Mouse (Mus musculus): ENCODE results near the gene Gm45208.
"Not testable (repeated sequence)": the region's sequence is repeated elsewhere in the genome, so short reads cannot be mapped to it uniquely, and the experiment has no call there.

Gm45208 gene

GRCm38 (mm10) chrX:7714135-7714899, 7.7 kb upstream of the Gm45208 start, which contains the start of gene Wdr45:
TSS of gene Wdr45 (plus strand) at chrX:7714333.
- not testable (repeated sequence) for TF ChIP-seq GATA4 (IDR thresholded peaks at IDR 0.05; ENCODE audit: insufficient replicate concordance, low read length)

- no peak for TF ChIP-seq GATA4 (IDR thresholded peaks at IDR 0.05; ENCODE audit: insufficient replicate concordance, low read length)
These were observed 202 bp downstream of the Gm45208 start for GRCm38 (mm10) chrX:7722282-7722611.

DNA sequence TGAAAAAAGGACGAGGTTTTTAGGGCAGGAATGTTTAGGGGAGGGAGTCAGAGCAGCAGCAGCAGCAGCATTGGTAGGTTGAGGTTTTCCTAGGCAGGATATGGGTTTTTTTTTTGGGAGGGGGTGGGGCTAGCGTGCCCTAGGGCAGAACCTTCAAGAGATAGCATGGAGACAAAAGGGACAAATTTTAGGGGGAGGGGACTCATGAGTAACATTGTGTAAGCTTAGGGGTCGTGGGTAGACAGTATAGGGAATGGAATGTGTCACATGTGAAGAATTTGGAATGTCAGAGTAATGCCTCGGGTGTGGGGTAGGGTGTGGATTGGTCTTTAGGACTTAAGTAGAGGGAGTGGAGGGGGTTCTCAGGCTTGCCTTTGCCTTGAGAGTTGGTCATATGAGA, 646 bp downstream of the Gm45208 start:
- no peak for TF ChIP-seq GATA4 (IDR thresholded peaks at IDR 0.05; ENCODE audit: insufficient replicate concordance, low read length)

DNA sequence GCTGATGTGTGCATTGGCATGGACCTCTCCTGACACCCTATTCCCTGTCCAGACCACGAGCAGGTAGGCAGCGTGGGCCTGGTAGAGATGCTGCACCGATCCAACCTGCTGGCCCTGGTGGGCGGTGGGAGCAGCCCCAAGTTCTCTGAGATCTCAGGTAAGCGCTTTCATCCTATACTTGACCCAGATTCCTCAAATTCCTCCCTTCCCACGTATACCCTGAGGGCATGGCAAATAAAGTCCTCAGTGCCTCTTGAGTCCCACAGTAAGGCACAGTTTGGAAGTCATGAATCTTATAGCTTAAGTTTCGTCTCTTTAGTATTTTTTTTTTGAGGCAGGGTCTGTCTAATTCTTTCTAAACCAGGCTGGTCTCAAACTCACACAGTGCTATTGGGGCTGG, 2.1 kb downstream of the Gm45208 start:
- no peak for TF ChIP-seq GATA4 (IDR thresholded peaks at IDR 0.05; ENCODE audit: insufficient replicate concordance, low read length)

DNA sequence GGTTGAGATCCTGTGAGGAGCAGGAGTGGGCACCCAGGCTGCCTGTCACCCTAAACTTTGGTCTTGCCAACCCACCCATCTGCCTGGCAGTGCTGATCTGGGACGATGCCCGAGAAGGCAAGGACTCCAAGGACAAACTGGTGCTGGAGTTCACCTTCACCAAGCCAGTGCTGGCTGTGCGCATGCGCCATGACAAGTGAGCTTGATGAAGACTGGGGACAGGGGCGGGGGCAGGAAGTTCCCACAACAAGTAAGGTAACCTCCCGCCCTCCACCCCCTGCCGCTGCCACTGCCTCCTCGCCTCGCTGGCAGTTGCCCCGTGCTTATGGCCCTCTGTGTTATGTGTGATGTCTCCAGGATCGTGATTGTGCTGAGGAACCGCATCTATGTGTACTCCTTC, 3.8 kb downstream of the Gm45208 start:
- TF ChIP-seq GATA4 (IDR thresholded peaks at IDR 0.05; ENCODE audit: insufficient replicate concordance, low read length), result no peak

DNA sequence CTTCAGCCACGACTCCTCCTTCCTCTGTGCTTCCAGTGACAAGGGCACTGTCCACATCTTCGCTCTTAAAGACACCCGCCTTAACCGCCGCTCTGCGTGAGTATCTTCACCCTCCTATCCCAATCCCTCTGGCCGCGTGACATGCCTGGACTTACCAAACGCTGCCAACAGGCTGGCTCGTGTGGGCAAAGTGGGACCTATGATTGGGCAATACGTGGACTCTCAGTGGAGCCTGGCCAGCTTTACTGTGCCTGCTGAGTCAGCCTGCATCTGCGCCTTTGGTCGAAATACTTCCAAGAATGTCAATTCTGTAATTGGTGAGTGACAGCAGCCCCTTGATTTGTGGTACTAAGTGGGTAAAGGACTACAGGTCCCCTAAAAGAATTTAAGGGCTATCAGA, 5.1 kb downstream of the Gm45208 start:
- no peak for TF ChIP-seq GATA4 (IDR thresholded peaks at IDR 0.05; ENCODE audit: insufficient replicate concordance, low read length)

- TF ChIP-seq GATA4 (IDR thresholded peaks at IDR 0.05; ENCODE audit: insufficient replicate concordance, low read length), result peak; percentile 10; the same call in 1 of the 2 replicates
These were observed 6.3 kb downstream of the Gm45208 start, which contains the start of gene Praf2 for GRCm38 (mm10) chrX:7728215-7728921. TSS of gene Praf2 (plus strand) at chrX:7728439.

DNA sequence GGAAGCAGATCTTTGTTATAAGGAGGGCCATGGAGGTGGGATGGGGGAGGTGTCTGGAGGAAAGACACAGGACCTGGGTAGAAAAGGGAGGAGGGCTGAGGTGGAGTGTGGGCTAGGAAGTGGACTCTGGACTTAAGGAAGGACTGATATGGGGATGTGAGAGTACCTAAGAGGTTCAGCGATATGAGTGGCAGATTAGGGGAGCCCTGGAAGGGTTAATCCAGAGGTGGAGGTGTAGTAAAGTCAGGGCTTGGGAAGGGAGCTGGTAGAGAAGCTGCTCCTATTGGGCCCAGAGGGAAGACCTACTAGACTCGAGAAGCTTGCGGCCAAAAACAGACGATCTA, 6.8 kb downstream of the Gm45208 start:
- no peak for TF ChIP-seq GATA4 (IDR thresholded peaks at IDR 0.05; ENCODE audit: insufficient replicate concordance, low read length)

DNA sequence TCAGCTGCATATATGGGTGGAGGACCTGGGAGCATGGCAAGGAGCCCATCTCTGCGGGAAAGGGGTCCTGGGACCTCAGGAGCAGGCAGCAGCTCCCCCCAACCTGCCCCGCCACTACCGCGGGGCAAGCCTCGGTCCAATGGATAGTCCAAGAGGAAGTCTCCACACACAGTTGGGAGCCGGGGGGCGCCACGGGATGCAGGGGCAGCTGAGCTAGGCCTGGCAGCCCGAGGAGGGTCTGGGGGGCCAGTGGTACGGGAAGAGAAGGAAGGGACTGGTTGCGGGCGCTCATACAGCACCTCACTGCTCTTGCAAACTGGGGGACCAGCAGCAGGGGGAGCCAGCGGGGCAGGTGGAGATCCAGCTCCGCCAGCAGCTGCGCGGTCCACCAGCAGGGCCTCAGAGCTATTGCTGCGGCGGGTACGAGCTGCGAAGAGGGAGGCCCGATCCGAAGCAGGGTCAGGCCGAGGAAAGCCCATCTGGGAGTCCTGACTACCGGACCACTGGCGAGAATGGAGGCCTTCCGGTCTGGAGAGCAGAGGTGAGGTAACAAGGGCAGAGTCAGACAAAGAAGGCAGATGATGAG, 11.6 kb downstream of the Gm45208 start:
- TF ChIP-seq GATA4 (IDR thresholded peaks at IDR 0.05; ENCODE audit: insufficient replicate concordance, low read length), result no peak

DNA sequence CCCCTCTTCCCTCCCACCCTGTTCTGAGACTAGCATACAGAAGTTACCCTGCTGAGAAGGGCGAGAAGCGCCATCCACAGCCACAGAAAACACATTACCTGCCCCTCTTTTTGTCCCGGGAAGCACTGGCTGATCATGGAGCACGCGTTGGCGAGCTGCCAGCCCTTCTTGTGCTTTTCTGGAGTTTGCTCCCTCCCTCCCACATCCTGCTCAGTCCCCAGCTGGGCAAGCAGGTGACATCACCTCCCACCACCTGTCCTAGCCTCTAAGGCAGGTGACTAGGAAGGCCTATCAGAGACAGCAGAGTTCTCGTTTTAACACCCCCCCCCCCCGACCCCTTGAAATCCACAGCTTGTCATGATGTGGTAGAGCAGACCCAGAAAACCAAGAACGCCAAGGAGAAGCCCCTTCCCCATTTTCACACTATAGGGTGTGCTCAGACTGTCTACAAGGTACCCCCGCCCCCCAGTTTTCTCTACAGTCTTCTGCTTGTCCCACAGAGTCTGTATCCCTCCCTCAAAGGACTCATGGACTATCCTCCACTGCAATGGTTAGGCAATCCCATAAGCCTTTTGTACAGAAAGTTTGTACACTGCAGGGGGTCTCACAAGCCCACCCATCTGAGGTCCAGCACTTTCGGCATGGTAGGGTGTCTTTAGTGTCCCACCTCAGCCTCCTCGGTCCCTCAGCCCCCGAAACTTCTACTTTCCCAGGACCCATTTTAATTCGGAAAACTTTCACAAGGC, 17.5 kb downstream of the Gm45208 start:
- no peak for TF ChIP-seq GATA4 (IDR thresholded peaks at IDR 0.05; ENCODE audit: insufficient replicate concordance, low read length)

DNA sequence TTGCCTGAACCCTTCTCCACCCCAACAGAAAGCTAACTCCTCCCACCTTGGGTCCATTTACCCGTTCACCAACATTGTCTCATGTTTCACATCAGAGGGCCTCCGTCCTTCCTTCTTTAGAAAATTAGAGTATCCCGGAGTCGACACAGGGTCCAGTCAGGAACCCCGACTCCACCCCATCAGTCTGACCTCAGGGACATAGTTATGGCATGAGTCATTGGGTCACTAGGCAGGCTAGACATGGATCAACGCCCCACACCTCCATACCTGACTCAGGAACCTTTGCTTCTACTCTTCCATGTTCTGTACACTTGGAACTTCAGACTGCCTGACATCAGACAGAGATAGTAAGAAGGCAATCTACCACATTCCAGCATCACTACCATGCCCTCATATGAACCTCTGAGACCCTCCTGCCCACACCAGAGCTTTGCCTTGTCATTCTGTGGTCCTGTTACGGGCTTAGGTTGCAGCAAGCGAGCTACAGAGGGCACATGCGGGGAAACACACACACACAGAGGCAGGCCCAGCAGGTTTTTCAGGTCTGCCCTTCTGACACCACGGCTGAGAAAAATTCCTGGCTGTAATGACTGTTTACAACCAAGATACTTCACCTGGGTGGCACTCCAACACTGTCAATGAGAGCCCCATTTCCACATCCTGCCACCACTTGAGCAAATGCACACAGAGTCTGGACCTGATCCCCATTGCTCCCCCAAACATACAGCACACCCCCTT, 18.2 kb downstream of the Gm45208 start:
- TF ChIP-seq GATA4 (IDR thresholded peaks at IDR 0.05; ENCODE audit: insufficient replicate concordance, low read length), result no peak

- no peak for TF ChIP-seq GATA4 (IDR thresholded peaks at IDR 0.05; ENCODE audit: insufficient replicate concordance, low read length)
These were observed 19.1 kb downstream of the Gm45208 start for GRCm38 (mm10) chrX:7741103-7741502.

DNA sequence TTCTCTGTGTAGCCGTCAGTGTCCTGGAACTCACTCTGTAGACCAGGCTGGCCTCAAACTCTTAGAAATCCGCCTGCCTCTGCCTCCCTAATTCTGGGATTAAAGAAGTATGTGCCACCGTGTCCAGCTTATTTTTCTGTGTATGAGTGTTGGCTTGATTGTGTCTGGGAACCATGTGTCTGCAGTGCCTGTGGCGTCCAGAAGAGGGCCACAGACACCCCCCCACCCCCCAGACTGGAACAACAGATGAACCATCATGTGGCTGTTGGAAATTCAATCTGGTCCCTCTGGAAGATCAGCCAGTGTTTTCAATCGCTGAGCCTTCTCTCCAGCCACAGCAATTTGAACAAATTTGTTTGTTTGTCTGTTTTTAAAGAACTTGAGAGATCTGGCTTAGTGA, 21.4 kb downstream of the Gm45208 start:
- no peak for TF ChIP-seq GATA4 (IDR thresholded peaks at IDR 0.05; ENCODE audit: insufficient replicate concordance, low read length)

DNA sequence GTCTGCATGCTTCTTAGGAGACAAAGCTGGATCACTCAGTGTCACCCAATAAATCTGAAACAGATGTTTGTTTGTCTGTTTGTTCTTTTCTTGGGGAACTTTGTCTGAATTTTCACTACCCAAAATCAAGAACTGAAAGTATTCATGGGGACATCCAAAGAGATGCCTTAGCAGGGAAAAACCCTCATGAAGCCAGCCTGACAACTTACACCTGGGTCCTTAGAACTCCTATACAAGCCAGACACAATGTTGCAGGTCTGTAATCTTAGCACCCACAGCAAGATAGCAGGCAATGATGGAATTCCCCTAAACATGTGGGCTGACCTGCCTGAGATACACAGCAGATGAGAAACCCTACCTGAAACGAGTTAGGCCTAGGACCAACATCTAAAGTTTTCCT, 22.9 kb downstream of the Gm45208 start:
- TF ChIP-seq GATA4 (IDR thresholded peaks at IDR 0.05; ENCODE audit: insufficient replicate concordance, low read length), result no peak

DNA sequence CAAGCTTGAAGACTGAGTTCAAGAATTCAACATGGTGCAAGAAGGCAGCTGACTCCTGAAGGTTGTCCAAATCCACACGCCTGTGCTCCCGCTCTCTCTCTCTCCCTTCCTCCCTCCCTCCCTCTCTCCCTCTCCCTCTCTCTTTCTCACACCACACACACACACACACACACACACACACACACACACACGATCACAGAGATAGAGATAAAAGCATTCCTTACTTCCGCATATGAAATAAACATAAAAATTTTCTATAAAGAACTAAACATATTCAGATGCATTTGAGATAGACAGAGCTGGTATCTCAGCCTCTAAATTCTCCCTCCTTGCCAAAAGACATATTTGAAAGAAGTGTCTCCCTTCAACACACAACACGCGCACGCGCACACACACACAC, 23.4 kb downstream of the Gm45208 start:
- TF ChIP-seq GATA4 (IDR thresholded peaks at IDR 0.05; ENCODE audit: insufficient replicate concordance, low read length), result no peak
